14 mouse cellular contexts compared by ENCODE assay signal in genomic region chrX:51278270-51278669, GRCm38 (mm10).
DNase-seq lines count a peak whose midpoint lies in the region; ATAC-seq and TF ChIP-seq lines count a peak whose summit lies in the region.
"Had no signal": no experiment of that assay in that cellular context is flagged by ENCODE, and none has a peak within 500 bp of the region (broad histone marks: within the 10 kb centered on the region; RNA-seq: fewer than 3 reads in every experiment).

No protein-coding gene starts in this region.

- no peaks in the 10 kb centered on the region for H3K36me3 ChIP-seq in forebrain, embryonic 16.5 days (ENCODE audit: control insufficient read depth, insufficient read depth)
- no peaks in the 10 kb centered on the region for H3K36me3 ChIP-seq in forebrain, embryonic 13.5 days (ENCODE audit: poor library complexity, severe bottlenecking)
- H3K36me3 ChIP-seq in kidney, embryonic 15.5 days = no peaks in the 10 kb centered on the region
- no peaks in the 10 kb centered on the region for H3K36me3 ChIP-seq in limb, embryonic 15.5 days
- H3K36me3 ChIP-seq: heart, embryonic 13.5 days; liver, embryonic 15.5 days had no signal

- no peak for TF ChIP-seq POLR2A in brain, embryonic 14.5 days (IDR thresholded peaks at IDR 0.05; ENCODE audit: borderline replicate concordance, extremely low read depth, insufficient read depth, insufficient read length, poor library complexity, severe bottlenecking)
- no peak for TF ChIP-seq POLR2A in cerebellum, adult 2 months (IDR thresholded peaks at IDR 0.05; ENCODE audit: borderline replicate concordance, insufficient read depth, low read length)

- peak; percentile 40; the same call in 1 of the 2 replicates for ATAC-seq in forebrain, embryonic 16.5 days
- no peak for ATAC-seq in forebrain, embryonic 13.5 days
- no peak for ATAC-seq in kidney, embryonic 15.5 days (replicated peaks; ENCODE audit: low FRiP score)
- 0 out of 2 replicates have a peak, but pooled peaks have one; percentile 52 for ATAC-seq in limb, embryonic 15.5 days (ENCODE audit: insufficient number of reproducible peaks, low FRiP score, low TSS enrichment, low read depth)

- H3K4me3 ChIP-seq in forebrain, embryonic 16.5 days (replicated peaks; ENCODE audit: low read length) = no peak overlapping the region
- no peak overlapping the region for H3K4me3 ChIP-seq in forebrain, embryonic 13.5 days
- H3K4me3 ChIP-seq in kidney, embryonic 15.5 days (replicated peaks) = no peak overlapping the region
- H3K4me3 ChIP-seq in limb, embryonic 15.5 days = no peak overlapping the region
- no peak overlapping the region for H3K4me3 ChIP-seq in cerebellum, adult 2 months (replicated peaks; ENCODE audit: insufficient read depth, low read depth, low read length)
- H3K4me3 ChIP-seq: heart, embryonic 13.5 days; layer of hippocampus, adult 2 months; liver, embryonic 15.5 days had no signal

- H3K27me3 ChIP-seq in forebrain, embryonic 16.5 days (replicated peaks; ENCODE audit: control insufficient read depth, insufficient read depth, low read length) = no peaks in the 10 kb centered on the region
- H3K27me3 ChIP-seq in forebrain, embryonic 13.5 days = no peaks in the 10 kb centered on the region
- no peaks in the 10 kb centered on the region for H3K27me3 ChIP-seq in kidney, embryonic 15.5 days
- H3K27me3 ChIP-seq in limb, embryonic 15.5 days = no peaks in the 10 kb centered on the region
- H3K27me3 ChIP-seq in cerebellum, adult 2 months (ENCODE audit: control insufficient read depth, insufficient read depth, low read length) = no peaks in the 10 kb centered on the region
- H3K27me3 ChIP-seq: heart, embryonic 13.5 days; liver, embryonic 15.5 days had no signal

- TF ChIP-seq CTCF in brain, embryonic 14.5 days (IDR thresholded peaks at IDR 0.05; ENCODE audit: borderline replicate concordance, extremely low read depth, insufficient read depth, insufficient read length) = no peak
- TF ChIP-seq CTCF in cerebellum, adult 2 months (IDR thresholded peaks at IDR 0.05; ENCODE audit: borderline replicate concordance, insufficient read depth, low read depth, low read length) = no peak

- H3K4me2 ChIP-seq in forebrain, embryonic 16.5 days (ENCODE audit: low read length) = no peak overlapping the region
- H3K4me2 ChIP-seq in forebrain, embryonic 13.5 days = no peak overlapping the region
- H3K4me2 ChIP-seq in kidney, embryonic 15.5 days = no peak overlapping the region
- no peak overlapping the region for H3K4me2 ChIP-seq in limb, embryonic 15.5 days
- H3K4me2 ChIP-seq: heart, embryonic 13.5 days; liver, embryonic 15.5 days had no signal

- peak; percentile 11 for DNase-seq in kidney, postnatal 14 days
- peak; percentile 43 for DNase-seq in brain, embryonic 14.5 days (ENCODE audit: low read depth)
- DNase-seq in cerebellum, adult 11 months = no peak
- no peak for DNase-seq in cerebellum, adult 2 months
- DNase-seq: adrenal gland, postnatal 36 days; cerebellum, postnatal 36 days; midbrain, embryonic 14.5 days had no signal

- no peak overlapping the region for H3K9ac ChIP-seq in forebrain, embryonic 16.5 days (replicated peaks; ENCODE audit: low read depth, low read length)
- no peak overlapping the region for H3K9ac ChIP-seq in forebrain, embryonic 13.5 days
- no peak overlapping the region for H3K9ac ChIP-seq in kidney, embryonic 15.5 days
- H3K9ac ChIP-seq in limb, embryonic 15.5 days = no peak overlapping the region
- H3K9ac ChIP-seq: heart, embryonic 13.5 days; liver, embryonic 15.5 days had no signal

- H3K27ac ChIP-seq in forebrain, embryonic 16.5 days (ENCODE audit: low read length) = no peak overlapping the region
- no peak overlapping the region for H3K27ac ChIP-seq in forebrain, embryonic 13.5 days
- no peak overlapping the region for H3K27ac ChIP-seq in kidney, embryonic 15.5 days
- H3K27ac ChIP-seq in limb, embryonic 15.5 days = no peak overlapping the region
- H3K27ac ChIP-seq in cerebellum, adult 2 months (ENCODE audit: insufficient read depth, low read length) = no peak overlapping the region
- H3K27ac ChIP-seq: heart, embryonic 13.5 days; layer of hippocampus, adult 2 months; liver, embryonic 15.5 days had no signal

- no peaks in the 10 kb centered on the region for H3K4me1 ChIP-seq in forebrain, embryonic 16.5 days (replicated peaks; ENCODE audit: control insufficient read depth, insufficient read depth, low read length)
- H3K4me1 ChIP-seq in forebrain, embryonic 13.5 days = no peaks in the 10 kb centered on the region
- H3K4me1 ChIP-seq in kidney, embryonic 15.5 days = no peaks in the 10 kb centered on the region
- no peaks in the 10 kb centered on the region for H3K4me1 ChIP-seq in limb, embryonic 15.5 days
- H3K4me1 ChIP-seq in cerebellum, adult 2 months (ENCODE audit: control insufficient read depth, insufficient read depth, low read length) = no peaks in the 10 kb centered on the region
- H3K4me1 ChIP-seq: heart, embryonic 13.5 days; liver, embryonic 15.5 days had no signal

- H3K9me3 ChIP-seq in forebrain, embryonic 16.5 days (ENCODE audit: control insufficient read depth, low read length) = no peaks in the 10 kb centered on the region
- no peaks in the 10 kb centered on the region for H3K9me3 ChIP-seq in forebrain, embryonic 13.5 days (replicated peaks)
- H3K9me3 ChIP-seq in kidney, embryonic 15.5 days (replicated peaks) = no peaks in the 10 kb centered on the region
- no peaks in the 10 kb centered on the region for H3K9me3 ChIP-seq in limb, embryonic 15.5 days
- H3K9me3 ChIP-seq: heart, embryonic 13.5 days; liver, embryonic 15.5 days had no signal

Comparison
In these comparisons a context has a peak if more than half of its experiments do, and no peak if none do; other contexts are left out.
1. ATAC-seq: peak in forebrain, embryonic 16.5 days (single experiment) and limb, embryonic 15.5 days (single experiment); none in forebrain, embryonic 13.5 days (single experiment) and kidney, embryonic 15.5 days (single experiment).
2. DNase-seq: peak in kidney, postnatal 14 days (single experiment) and brain, embryonic 14.5 days (single experiment); none in cerebellum, adult 11 months (single experiment) and cerebellum, adult 2 months (0 of 2).